Mouse (Mus musculus) layer of hippocampus, adult 18-20 months (tissue): ENCODE results near the gene Cox10. TPM values are rescaled to one million over a fixed set of nuclear protein-coding genes. Genes with fewer than 3 reads are reported as not detected.

Experiments used
- DNase-seq, 2 experiments: peaks; one replicate each; pipeline ENCODE4 v3.0.0; 2022; ENCODE audit warnings: low spot score in 2 of 2
- total RNA-seq, 2 experiments: library from RNA; stranded (reverse); gene quantifications; 2 replicates each; pipeline ENCODE4 v1.2.3; 2021

The Cox10 gene
- total RNA-seq, 2 experiments from 2014 or later: 23.4 to 25.8 TPM

GRCm38 (mm10) chr11:63967641-63968387 lies 111.5 kb downstream of the Cox10 start:
- DNase-seq: no peak

- DNase-seq: peak in 1 of 2 experiments; percentile 19
Observed at GRCm38 (mm10) chr11:63965437-63965836, 113.8 kb downstream of the Cox10 start.

- DNase-seq: no peak
Observed at GRCm38 (mm10) chr11:63957207-63957606, 122.1 kb downstream of the Cox10 start.

GRCm38 (mm10) chr11:63956748-63957147 lies 122.5 kb downstream of the Cox10 start:
- DNase-seq: no peak

GRCm38 (mm10) chr11:63953887-63954286 lies 125.4 kb downstream of the Cox10 start:
- DNase-seq: no peak

- no peak for DNase-seq
Observed at GRCm38 (mm10) chr11:63952743-63953191, 126.5 kb downstream of the Cox10 start.

- peak in 1 of 2 experiments; percentile 21 for DNase-seq
Observed at GRCm38 (mm10) chr11:63951831-63952631, 127.2 kb downstream of the Cox10 start.

- DNase-seq: no peak
Observed at GRCm38 (mm10) chr11:63948371-63948770, 130.9 kb downstream of the Cox10 start.

GRCm38 (mm10) chr11:63947024-63947423 lies 132.2 kb downstream of the Cox10 start:
- DNase-seq: no peak

- no peak for DNase-seq
Observed at GRCm38 (mm10) chr11:63943947-63944346, 135.3 kb downstream of the Cox10 start.

- no peak for DNase-seq
Observed at GRCm38 (mm10) chr11:63943268-63943890, 135.9 kb downstream of the Cox10 start.

- no peak for DNase-seq
Observed at GRCm38 (mm10) chr11:63942177-63942576, 137.1 kb downstream of the Cox10 start.

- DNase-seq: no peak
Observed at GRCm38 (mm10) chr11:63936641-63937040, 142.6 kb downstream of the Cox10 start.

- DNase-seq: no peak
Observed at GRCm38 (mm10) chr11:63926901-63927300, 152.4 kb downstream of the Cox10 start.

- DNase-seq: peak; percentile 54 to 78
Observed at GRCm38 (mm10) chr11:63925161-63925582, 154.1 kb downstream of the Cox10 start.

- DNase-seq: no peak
Observed at GRCm38 (mm10) chr11:63924286-63924930, 154.9 kb downstream of the Cox10 start.

- no peak for DNase-seq
Observed at GRCm38 (mm10) chr11:63923386-63923785, 155.9 kb downstream of the Cox10 start.

- DNase-seq: peak; percentile 42 to 77
Observed at GRCm38 (mm10) chr11:63922091-63922621, 157.1 kb downstream of the Cox10 start, which contains the start of gene Hs3st3b1. TSS of gene Hs3st3b1 (minus strand) at chr11:63922290.

GRCm38 (mm10) chr11:63921044-63921951 lies 158.0 kb downstream of the Cox10 start:
- no peak for DNase-seq

GRCm38 (mm10) chr11:63920531-63920930 lies 158.7 kb downstream of the Cox10 start:
- peak in 1 of 2 experiments; percentile 77 for DNase-seq
